Mouse (Mus musculus) lung, postnatal 0 days (tissue): ENCODE results near the gene Degs2.

ENCODE experiments used
- CTCF ChIP-seq: IDR thresholded peaks from 2 replicates; pipeline ENCODE4 v1.5.1; 2016; ENCODE audit warnings: antibody characterized with exemption, mild to moderate bottlenecking
- EP300 ChIP-seq: IDR thresholded peaks from 2 replicates; pipeline ENCODE4 v1.6.1; 2016; ENCODE audit warnings: antibody characterized with exemption, mild to moderate bottlenecking, control low read depth

DNA sequence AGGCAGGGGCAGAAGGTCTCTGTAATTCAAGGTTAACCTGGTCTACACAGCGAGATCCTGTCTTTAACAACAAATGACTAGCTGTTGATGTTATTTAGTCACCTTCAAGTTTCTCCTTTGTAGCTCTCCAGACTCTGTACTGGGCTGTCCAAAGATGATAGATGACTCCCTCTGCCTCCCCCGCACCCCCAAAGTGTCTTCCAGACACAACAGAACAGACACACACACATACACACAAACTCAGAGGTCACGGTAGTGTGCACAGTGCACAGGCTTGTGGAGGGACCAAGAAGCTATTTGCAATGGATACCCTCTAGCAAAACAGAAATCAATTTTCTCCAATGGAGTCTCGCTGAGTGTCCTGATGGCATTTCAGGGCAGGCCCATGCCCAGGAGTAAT is 40.1 kb upstream of the Degs2 start:
- TF ChIP-seq CTCF: no peak
- no peak for TF ChIP-seq EP300
